Mouse (Mus musculus): ENCODE results near the gene Med24. TPM values are rescaled to one million over a fixed set of nuclear protein-coding genes. Genes with fewer than 3 reads are reported as not detected.

The Med24 gene
- polyA plus RNA-seq, 1 experiment from 2014 or later, result 96.5 TPM

DNA sequence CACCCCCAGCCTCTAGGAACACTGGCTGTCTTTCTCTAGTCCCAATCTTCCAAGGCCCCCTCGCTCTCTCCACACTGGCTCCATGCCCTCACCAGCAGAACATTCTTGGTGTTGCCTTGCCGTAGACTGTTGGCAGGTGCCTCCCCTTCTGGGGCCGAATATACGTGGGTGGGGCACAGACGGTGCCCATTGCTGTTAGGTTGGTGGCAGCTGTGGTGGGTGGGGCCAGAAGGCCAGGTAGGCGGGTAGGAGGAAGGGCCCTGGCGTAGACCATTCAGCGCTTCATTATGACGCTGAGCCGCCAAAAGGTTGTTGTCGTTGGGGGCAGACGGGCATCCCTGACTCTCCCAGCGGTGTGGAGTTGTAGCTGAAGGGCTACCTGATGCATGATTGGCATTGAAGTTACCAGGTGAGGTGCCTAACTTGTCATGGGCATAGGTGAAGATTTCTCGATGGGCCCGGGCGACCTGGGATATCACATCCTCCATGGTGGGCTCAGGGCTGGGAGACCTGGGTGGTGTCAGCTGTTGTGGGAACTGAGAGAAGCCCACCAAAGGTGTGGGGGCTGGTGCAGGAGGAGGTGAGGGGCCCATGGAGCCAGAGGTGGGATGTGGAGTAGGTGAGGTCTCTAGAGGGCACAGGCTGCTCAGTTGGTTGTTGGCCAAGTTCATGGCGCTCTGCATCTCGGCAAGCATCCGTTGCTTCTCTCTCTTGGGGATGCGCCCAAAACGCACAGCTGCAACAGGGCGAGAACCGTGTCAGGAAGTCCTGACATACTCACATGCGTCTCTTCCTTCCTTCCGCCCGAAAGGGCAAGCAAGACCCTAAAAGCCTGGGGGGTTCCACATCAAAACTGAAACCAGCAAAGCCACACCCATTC is 41.1 kb upstream of the Med24 start:
- Histone ChIP-seq H3K36me3 (peaks cover 17% of the 10 kb centered on the region; the same call in 1 of the 2 replicates), H3K9ac (replicated peaks) (no peak overlapping the region), H3K27me3 (peaks cover 11% of the 10 kb centered on the region; the same call in 1 of the 2 replicates), H3K4me1 (peaks cover 57% of the 10 kb centered on the region), H3K27ac (replicated peaks) (no peak overlapping the region), H3K9me3 (no peaks in the 10 kb centered on the region), H3K4me3 (no peak overlapping the region), H3K4me2 (replicated peaks) (no peak overlapping the region)
- ATAC-seq (ENCODE audit: low FRiP score, low read depth), result no peak
- WGBS, result 93% methylated on average over 26 of the region's 26 CpGs

GRCm38 (mm10) chr11:98769007-98769954 is 40.0 kb upstream of the Med24 start:
- ATAC-seq (ENCODE audit: low FRiP score, low read depth), result no peak
- Histone ChIP-seq H3K4me1 (peaks cover 50% of the 10 kb centered on the region), H3K27me3 (peaks cover 5% of the 10 kb centered on the region; the same call in 1 of the 2 replicates), H3K9ac (replicated peaks) (no peak overlapping the region), H3K36me3 (peaks cover 26% of the 10 kb centered on the region), H3K4me3 (0 out of 2 replicates have a peak overlapping the region, but pooled peaks have one; percentile 30), H3K9me3 (no peaks in the 10 kb centered on the region), H3K4me2 (replicated peaks) (peak overlapping the region; percentile 50), H3K27ac (replicated peaks) (no peak overlapping the region)
- 90% methylated on average over 25 of the region's 25 CpGs for WGBS

- Histone ChIP-seq H3K27me3 (peaks cover 3% of the 10 kb centered on the region; the same call in 1 of the 2 replicates), H3K4me2 (replicated peaks) (peak overlapping the region; percentile 50), H3K9ac (replicated peaks) (peak overlapping the region; percentile 51), H3K9me3 (no peaks in the 10 kb centered on the region), H3K4me3 (peak overlapping the region; percentile 30), H3K27ac (replicated peaks) (peak overlapping the region; percentile 86), H3K36me3 (peaks cover 35% of the 10 kb centered on the region), H3K4me1 (peaks cover 40% of the 10 kb centered on the region)
- 20% methylated on average over 37 of the region's 39 CpGs for WGBS
- ATAC-seq (ENCODE audit: low FRiP score, low read depth), result no peak
These were observed 39.1 kb upstream of the Med24 start for GRCm38 (mm10) chr11:98768127-98769006.

DNA sequence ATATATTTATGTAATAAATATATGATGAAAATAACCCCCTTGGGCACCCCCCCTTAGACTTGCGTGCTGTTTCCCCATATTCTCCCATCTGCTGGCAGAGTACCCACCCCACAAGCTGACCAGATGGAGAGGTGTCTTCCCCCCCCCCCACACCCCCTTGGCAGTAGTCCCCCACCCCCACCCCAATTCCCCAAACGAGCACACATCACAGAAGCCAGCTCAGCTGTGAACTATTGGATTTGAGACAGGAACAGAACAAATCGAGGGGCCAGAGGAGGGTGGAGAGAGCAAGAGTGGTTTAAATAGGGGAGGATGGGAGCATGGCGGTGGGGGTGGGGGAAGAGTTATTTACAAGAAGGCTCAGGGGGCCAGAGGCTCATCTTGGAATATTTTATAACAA is 38.5 kb upstream of the Med24 start:
- Histone ChIP-seq H3K4me3 (peak overlapping the region; percentile 30), H3K9ac (replicated peaks) (peak overlapping the region; percentile 51; the same call in 1 of the 2 replicates), H3K9me3 (no peaks in the 10 kb centered on the region), H3K36me3 (peaks cover 42% of the 10 kb centered on the region), H3K4me1 (peaks cover 39% of the 10 kb centered on the region), H3K27ac (replicated peaks) (peak overlapping the region; percentile 86), H3K4me2 (replicated peaks) (peak overlapping the region; percentile 50), H3K27me3 (peaks cover under 1% of the 10 kb centered on the region; the same call in 1 of the 2 replicates)
- ATAC-seq (ENCODE audit: low FRiP score, low read depth), result 0 out of 2 replicates have a peak, but pooled peaks have one; percentile 27
- WGBS, result 13% methylated on average over 4 of the region's 4 CpGs

- no peak overlapping the region for H3K4me3 ChIP-seq
- H3K9me3 ChIP-seq, result no peaks in the 10 kb centered on the region
- peak; percentile 57 for ATAC-seq (ENCODE audit: low FRiP score, low read depth)
- 15% methylated on average over 9 of the region's 9 CpGs for WGBS
- peak overlapping the region; percentile 86 for H3K27ac ChIP-seq (replicated peaks)
- peak overlapping the region; percentile 50 for H3K4me2 ChIP-seq (replicated peaks)
- H3K36me3 ChIP-seq, result peaks cover 44% of the 10 kb centered on the region
- peaks cover 39% of the 10 kb centered on the region for H3K4me1 ChIP-seq
- peak overlapping the region; percentile 17; the same call in 1 of the 2 replicates for H3K9ac ChIP-seq (replicated peaks)
- H3K27me3 ChIP-seq, result no peaks in the 10 kb centered on the region; the same call in 1 of the 2 replicates
These were observed 38.0 kb upstream of the Med24 start for GRCm38 (mm10) chr11:98767276-98767675.

- Histone ChIP-seq H3K4me1 (peaks cover 39% of the 10 kb centered on the region), H3K27ac (replicated peaks) (peak overlapping the region; percentile 86), H3K9ac (replicated peaks) (peak overlapping the region; percentile 17; the same call in 1 of the 2 replicates), H3K4me3 (no peak overlapping the region), H3K9me3 (no peaks in the 10 kb centered on the region), H3K27me3 (no peaks in the 10 kb centered on the region; the same call in 1 of the 2 replicates), H3K36me3 (peaks cover 48% of the 10 kb centered on the region), H3K4me2 (replicated peaks) (peak overlapping the region; percentile 50)
- 62% methylated on average over 5 of the region's 5 CpGs for WGBS
- ATAC-seq (ENCODE audit: low FRiP score, low read depth), result peak; percentile 17; the same call in 1 of the 2 replicates
These were observed 37.6 kb upstream of the Med24 start for GRCm38 (mm10) chr11:98766816-98767215.

DNA sequence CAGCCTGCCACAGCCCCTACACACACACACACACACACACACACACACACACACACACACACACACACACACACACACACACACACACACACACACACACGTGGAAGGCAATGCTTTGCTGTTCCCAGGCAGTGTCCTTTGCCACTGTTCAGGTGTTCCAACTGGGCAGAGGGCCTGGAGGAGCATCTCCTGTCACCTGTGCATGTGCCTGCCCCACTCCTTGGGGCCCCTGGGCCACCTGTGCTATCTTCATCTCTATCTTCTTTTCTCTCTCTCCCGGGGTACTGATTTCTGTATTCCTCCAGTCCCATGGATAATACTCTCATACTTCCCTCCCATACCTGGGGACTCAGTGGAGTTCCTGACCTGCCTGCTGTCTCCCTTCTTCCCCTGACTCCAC is 37.1 kb upstream of the Med24 start:
- no peak overlapping the region for H3K4me3 ChIP-seq
- peak overlapping the region; percentile 86 for H3K27ac ChIP-seq (replicated peaks)
- H3K4me2 ChIP-seq (replicated peaks), result no peak overlapping the region
- ATAC-seq (ENCODE audit: low FRiP score, low read depth), result no peak
- 58% methylated on average over 2 of the region's 2 CpGs for WGBS
- H3K36me3 ChIP-seq, result peaks cover 52% of the 10 kb centered on the region
- H3K4me1 ChIP-seq, result peaks cover 39% of the 10 kb centered on the region
- H3K27me3 ChIP-seq, result no peaks in the 10 kb centered on the region; the same call in 1 of the 2 replicates
- no peaks in the 10 kb centered on the region for H3K9me3 ChIP-seq
- H3K9ac ChIP-seq (replicated peaks), result no peak overlapping the region

- H3K4me2 ChIP-seq (replicated peaks), result no peak overlapping the region
- H3K9ac ChIP-seq (replicated peaks), result no peak overlapping the region; the same call in 1 of the 2 replicates
- 52% methylated on average over 7 of the region's 9 CpGs for WGBS
- peaks cover 39% of the 10 kb centered on the region for H3K4me1 ChIP-seq
- no peaks in the 10 kb centered on the region for H3K9me3 ChIP-seq
- no peak for ATAC-seq (ENCODE audit: low FRiP score, low read depth)
- H3K27me3 ChIP-seq, result no peaks in the 10 kb centered on the region; the same call in 1 of the 2 replicates
- peaks cover 57% of the 10 kb centered on the region for H3K36me3 ChIP-seq
- no peak overlapping the region for H3K4me3 ChIP-seq
- peak overlapping the region; percentile 86 for H3K27ac ChIP-seq (replicated peaks)
These were observed 36.4 kb upstream of the Med24 start for GRCm38 (mm10) chr11:98765421-98766309.

GRCm38 (mm10) chr11:98764746-98765145 is 35.5 kb upstream of the Med24 start:
- Histone ChIP-seq H3K36me3 (peaks cover 58% of the 10 kb centered on the region), H3K4me3 (no peak overlapping the region), H3K9me3 (no peaks in the 10 kb centered on the region), H3K4me2 (replicated peaks) (no peak overlapping the region), H3K27ac (replicated peaks) (no peak overlapping the region), H3K4me1 (peaks cover 39% of the 10 kb centered on the region), H3K27me3 (no peaks in the 10 kb centered on the region; the same call in none of the 2 replicates), H3K9ac (replicated peaks) (no peak overlapping the region)
- no peak for ATAC-seq (ENCODE audit: low FRiP score, low read depth)

GRCm38 (mm10) chr11:98764091-98764490 is 34.9 kb upstream of the Med24 start:
- Histone ChIP-seq H3K4me1 (peaks cover 39% of the 10 kb centered on the region), H3K4me3 (no peak overlapping the region), H3K27ac (replicated peaks) (no peak overlapping the region), H3K27me3 (no peaks in the 10 kb centered on the region; the same call in 1 of the 2 replicates), H3K36me3 (peaks cover 51% of the 10 kb centered on the region), H3K4me2 (replicated peaks) (no peak overlapping the region), H3K9ac (replicated peaks) (no peak overlapping the region), H3K9me3 (no peaks in the 10 kb centered on the region)
- WGBS, result 85% methylated on average over 18 of the region's 18 CpGs
- ATAC-seq (ENCODE audit: low FRiP score, low read depth), result no peak

All from midbrain, embryonic 12.5 days (tissue).